Mouse (Mus musculus) frontal cortex, adult (tissue): Measurements from ENCODE around the gene Ern1.

Source experiments
- ATAC-seq: cut with Nextera tagmentation; 2 replicates; pipeline ENCODE4 v1.9.2; 2017; ENCODE audit warnings: mild to moderate bottlenecking, moderate library complexity, mixed read lengths; ENCODE audit not compliant: low TSS enrichment

The Ern1 gene

DNA sequence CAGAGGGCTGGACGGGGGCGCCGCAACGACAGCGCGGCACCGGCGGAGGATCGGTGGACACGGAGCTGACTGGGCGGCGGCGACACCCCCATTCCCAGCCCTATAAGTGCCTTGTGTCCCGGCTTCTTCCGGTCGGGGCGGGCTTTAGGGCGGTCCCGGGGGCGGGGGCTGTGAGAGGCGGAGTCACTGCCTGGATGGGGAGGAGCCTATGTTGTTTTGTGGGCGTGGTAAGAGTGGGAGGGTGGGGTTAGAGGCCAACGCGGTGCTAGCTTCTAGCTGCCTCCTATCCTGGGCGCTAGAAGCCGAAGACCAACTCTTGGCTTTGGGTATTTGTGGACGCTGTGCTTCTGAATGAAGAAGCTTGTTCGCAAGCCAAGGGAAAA lies at the start of gene Ern1:
Gene Ern1, minus strand, starts transcription at position 120 of the 383 bp plus-strand sequence.
- ATAC-seq: peak; percentile 97

DNA sequence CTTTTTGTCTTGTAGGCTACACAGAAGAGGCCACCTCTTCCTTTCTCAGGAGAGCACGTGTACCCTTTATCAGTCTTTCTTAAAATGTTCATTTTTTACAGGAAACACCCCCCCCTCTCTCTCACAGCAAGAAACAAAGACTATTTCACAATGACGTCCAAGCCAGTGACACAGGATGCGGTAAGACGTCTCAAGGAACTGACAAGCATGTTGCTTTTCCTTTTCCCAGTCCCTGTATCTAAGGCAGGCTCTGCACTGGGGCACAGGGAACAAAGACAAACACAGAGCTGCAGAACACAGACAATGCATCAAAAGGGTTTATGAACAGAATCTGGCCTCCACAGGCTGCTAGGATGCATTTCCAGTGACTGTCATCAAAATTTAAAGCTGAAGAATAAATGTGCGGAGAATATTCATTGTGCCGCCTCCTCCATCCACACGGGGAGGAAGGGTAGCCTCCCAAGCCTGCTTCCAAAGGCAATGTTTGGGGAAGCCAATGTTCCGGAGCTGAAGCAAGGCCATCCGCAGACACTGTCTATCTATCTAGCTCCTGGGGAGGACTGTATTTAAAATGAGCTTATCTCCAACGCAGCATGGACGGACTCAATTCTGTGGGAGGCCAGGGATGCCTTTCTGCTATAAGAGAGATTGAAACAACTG lies 48.7 kb upstream of the Ern1 start:
- ATAC-seq: peak; percentile 87

DNA sequence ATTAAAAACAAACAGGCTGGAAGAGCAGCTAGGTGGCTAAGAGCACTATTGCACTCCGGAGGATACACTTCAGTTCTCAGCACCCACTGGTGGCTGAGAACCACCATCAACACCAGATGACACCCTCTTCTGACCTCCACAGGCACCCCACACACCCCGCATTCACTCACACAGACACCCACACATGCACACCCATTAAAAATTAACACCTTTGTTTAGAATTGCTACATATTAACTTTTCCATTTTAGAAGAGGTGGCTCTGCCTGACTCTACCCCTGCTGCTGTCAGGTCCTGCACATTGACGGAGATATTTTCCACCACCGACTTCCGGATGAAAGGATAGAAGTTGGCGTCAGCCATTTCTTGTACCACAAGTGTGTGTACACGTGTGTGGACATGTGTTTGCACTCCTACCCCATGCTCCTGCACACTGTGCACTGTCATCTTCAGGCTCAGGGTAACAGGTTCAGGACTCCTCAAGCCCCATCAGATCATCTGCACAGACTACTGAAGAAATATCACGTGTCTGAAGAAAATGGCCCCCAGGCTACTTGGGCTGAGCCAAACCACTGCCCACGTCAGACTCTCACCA lies 48.1 kb upstream of the Ern1 start:
- ATAC-seq: no peak

DNA sequence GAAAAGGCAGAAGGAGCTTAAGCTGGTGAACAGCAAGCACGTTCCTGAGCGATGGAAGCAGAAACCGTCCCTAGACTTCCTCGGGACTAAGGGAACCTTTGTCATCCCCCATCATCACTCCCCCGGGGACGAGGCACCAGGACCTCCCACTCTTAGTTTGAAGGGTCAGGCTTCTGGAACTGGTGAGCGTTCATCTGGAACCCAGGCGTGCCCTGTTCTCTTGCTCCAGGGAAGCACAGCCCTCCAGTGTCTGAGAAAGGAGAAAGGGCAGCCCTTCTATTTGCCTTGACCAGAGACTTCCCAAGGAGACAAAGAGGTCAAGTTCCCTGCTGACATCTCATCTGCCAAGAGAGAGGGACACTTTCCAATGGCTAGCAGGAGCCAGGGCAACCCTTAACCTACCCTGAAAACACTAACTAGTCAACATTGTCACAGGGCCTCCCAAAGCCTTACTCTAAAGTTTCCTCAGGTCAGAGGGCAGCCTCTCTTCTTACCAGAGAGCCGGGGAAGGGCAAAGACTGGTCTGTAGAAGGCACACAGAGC lies 44.7 kb upstream of the Ern1 start:
- ATAC-seq: no peak

DNA sequence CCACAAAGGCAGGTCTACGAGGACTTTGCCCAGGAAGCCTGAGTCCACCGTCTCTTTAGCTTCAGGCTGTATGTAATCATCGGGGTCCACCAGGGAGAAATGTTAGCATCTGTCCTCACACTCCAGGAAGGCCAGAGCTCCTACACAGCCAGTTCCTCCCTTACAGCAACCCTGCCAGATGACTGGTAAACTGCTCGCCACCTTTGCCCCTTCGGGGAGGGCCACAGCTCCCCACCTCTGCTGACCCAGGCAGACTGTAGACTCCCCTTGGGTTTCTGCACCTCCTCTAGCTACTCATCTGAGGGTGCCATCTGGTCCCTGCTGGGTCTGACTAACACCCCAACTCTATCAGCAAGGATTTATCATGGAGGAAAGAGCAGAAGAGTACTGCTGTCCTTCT lies 42.1 kb upstream of the Ern1 start:
- no peak for ATAC-seq

DNA sequence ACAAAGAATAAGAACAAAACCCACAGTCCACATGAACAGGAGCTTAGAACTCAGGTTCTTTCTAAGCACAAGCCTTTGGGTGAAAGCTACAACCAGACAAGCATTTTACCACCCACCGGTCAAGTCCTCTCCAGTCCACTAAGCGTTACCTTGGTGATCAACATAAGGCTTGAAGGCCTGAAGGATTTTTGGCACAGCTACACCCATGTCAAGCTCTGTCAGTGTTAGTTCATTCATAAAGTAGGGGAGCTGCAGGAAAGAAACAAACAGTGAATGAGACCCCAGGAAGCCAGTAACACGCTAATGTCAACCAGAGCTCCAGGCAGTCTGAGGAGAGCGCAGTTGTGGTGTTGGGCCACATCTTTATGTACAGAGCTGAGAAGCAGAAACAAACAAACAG lies 41.5 kb upstream of the Ern1 start:
- ATAC-seq: no peak

DNA sequence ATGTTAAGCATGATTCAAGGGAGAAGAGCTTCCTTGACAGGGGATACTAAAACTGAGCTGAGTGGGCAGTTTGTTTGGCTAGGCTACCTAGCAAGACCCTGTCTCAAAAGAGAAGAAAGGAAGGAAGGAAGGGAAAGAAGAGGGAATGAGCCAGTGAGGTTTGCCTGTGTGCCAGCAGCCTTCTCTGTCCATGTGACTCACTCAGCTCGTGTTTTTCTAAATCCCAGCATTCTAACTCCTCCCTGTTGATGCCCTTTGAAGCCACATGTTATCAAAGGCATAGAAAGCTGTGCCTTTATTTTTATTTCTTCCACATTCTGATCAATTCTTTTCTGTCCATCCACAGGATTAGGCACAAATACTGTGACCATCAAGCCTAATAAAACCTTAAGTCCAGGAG lies 40.3 kb upstream of the Ern1 start:
- ATAC-seq: no peak

DNA sequence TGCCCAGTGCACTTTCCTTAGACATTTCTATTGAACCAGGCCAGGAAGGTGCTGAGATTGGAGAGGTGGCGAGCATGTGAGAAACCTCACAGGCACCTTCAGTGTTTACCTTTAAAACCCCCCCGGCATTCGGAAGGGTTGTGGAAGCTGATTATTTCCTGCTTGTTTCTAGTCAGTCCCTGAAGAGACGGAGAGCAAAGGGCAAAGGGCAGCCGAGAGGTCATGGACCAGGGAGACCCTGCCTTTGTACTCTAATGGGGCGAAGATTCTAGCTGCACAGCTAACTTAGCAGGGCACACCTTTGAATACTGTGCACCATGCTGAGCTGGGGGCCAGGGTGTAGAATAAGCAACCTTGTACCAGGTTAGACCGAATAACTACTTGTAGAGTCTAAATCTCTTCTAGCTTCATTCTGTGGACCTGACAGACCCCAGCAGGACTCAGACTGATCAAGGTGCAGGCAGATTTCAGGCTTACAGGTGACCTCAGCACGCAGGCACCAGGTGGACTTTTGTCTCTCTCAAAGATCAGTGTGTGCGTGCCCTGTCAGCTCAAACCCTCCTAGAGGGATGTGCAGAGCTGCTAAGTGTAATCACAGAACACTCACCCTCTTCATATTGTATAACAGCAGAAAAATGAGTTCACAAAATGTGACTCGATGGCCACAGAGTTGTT lies 39.6 kb upstream of the Ern1 start:
- no peak for ATAC-seq

DNA sequence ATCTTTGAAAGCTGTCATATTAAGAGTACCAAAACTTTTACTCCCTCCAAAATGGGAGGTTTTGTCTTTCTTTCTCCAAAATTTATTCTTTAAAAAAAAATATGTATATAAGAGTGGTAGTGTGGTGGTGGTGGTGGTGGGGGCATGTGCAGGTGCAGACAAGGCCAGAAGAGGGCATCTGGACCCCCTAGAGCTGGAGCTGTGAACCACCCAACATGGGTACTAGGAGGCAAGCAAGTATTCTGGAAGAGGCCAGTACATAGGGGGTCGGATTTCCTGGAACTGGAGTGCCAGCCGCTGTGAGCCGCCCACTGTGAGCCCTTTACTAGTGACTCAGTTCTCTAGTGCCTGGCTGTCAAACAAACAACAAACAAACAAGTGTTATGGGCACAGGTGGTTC lies 34.9 kb upstream of the Ern1 start:
- no peak for ATAC-seq

DNA sequence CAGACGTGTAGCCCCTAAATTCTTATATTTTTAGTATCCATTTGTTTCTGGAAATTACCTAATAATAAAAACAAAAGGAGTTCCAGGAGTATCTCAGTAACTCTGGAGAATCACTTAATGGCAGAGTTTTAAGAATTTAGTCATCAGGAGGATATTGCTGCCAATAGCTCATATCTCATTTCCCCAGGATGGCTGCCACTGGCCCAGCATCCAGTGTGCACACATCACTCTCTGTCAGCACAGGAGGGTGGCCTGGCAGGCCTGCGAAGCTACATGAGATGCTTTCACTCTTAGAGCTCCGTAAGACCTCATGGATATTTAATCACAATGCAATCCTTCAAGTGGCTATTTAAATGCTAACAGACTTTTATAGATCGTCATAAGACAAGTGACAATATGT lies 34.0 kb upstream of the Ern1 start:
- ATAC-seq: no peak

DNA sequence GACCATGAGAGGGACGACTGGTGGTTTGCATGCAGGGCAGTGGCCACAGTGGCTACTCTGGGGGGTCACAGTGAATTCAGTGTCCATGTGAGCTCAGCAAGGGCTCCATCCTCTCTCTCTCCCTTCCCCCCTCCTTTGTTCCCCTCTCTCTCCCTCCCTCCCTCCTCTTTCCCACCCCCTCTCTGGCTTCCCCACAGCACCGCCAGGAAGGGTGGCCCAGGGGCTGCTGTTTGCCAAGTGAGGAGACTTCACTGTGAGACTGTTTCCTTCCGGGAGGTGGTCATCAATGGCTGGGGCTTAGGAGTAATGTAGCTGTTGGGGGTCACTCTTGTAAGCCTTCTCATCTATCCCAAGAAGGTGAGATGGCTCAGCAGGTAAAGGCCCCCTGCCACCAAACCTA lies 32.8 kb upstream of the Ern1 start:
- no peak for ATAC-seq

DNA sequence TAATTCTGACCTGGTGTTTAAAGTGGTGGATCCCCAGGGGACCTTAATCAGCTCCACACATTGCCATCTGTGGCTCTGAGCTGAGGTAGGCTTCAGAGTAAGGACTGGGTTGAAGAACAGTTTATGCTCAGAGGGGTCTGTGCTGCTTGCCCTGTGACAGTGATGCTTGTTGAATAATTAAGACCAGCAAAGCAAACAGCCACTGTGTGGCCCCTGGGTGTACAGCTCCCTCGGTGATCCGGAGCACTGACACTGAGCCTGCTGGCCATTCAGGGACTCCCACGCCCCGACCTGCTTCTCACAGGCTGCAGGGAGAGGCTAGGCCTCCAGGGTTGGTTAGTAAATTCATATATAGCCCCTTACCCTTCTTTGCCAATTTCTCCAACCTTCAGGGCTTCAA lies 31.9 kb upstream of the Ern1 start:
- ATAC-seq: no peak

DNA sequence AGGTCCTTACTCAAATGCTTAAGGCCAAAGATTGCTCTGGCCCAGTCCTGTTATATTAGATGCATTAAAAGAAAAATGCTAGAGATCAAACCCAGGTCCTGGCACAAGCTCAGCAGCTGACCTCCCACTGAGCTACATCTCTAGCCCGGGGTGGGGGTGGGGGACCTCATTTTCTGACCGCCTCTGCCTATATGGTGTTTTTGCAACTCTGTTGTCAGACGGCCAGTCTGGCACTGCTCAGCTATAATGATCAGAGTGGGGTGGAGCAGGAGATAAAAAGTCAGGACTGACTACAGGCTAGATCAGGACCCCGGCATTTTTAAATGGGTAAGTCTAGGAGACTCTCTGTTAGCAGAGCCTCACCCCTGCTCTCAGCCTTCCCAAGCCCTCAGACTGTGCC lies 30.7 kb upstream of the Ern1 start:
- no peak for ATAC-seq

DNA sequence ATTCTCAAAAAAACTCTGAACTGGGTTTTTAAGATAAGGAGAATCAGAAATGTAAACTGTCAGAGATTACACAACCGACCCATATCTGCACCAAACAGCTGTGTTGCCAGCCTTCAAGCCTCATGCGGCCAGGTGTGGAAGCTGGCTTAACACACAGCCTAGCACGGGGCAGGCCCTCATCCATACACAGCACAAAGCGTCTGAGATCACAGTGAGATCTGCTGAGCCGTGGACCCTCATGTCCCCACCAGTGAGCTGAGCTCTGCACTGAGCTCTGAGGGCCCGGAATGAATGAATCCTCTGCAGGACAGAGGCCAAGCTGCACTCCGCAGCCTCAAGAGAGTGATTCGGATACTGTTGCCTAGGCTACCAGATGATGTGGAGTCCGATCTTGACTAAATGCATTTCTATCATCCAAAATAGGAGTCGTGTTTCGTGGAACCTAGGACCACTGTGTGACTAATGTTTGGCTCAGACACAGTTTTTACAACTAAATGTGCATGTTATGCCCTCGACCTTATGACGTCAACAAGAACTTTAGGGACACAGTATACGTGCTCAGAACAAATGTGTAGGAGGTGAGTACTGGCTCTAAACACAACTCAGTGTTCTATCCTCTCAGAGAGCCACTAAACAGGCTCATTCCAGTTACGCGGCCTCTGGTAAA lies 27.6 kb upstream of the Ern1 start:
- peak; percentile 80 for ATAC-seq

DNA sequence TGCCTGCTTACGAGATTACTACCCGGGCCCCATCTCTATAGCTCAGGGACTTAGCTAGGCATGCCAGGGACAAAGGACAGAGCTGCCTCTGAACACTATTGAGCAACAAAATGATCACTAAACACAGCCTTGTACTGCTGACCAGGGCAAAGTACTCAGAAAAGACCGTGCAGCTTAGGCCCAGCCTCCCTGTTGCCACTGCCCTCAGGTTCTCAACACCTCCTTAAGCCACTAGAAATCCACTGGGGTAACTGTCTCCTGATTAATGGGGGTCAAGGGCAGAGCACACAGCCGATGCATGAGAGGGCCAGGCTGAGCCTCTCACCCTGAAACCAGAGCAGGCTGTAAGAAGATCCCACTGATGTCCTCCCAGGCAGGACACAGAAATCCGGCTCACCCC lies 26.8 kb upstream of the Ern1 start:
- ATAC-seq: peak; percentile 7; the same call in 1 of the 2 replicates

DNA sequence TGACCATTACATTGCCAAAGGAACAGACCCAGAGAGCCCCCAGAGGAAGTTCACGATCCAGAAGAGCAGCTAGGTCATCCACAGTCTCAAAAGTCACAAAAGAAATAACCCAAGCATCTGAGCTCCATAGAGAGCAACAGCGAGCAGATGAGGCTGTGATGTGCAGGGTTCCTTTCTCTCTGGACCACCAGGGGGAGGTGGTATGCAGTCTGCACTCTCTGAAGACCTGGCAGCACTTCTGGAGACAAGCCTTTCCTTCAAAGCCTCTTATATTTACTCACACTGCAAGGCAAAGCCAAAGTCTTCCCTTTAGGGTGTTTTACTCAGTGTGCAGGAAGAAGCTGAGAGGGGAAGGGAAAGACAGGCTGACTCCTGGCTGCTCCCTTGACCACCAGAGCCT lies 25.5 kb upstream of the Ern1 start:
- no peak for ATAC-seq

DNA sequence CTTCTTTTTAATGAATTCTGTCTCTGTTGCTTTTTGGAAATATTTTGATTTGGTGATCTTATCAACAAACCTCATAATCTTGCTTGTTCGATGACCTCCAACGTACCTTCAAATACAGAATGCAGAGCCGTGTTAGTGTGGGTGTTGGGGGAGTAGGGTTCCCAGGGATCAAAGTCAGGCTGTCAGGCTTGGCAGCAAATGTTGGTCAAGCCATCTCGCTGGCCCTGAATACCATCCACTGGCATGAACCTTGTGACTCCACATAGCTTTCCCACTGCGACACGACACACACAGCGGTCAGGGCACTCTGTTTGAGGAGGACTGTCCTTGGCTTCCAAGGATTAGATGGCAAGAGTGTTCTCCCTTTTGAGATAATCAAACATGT lies 24.3 kb upstream of the Ern1 start:
- ATAC-seq: no peak

DNA sequence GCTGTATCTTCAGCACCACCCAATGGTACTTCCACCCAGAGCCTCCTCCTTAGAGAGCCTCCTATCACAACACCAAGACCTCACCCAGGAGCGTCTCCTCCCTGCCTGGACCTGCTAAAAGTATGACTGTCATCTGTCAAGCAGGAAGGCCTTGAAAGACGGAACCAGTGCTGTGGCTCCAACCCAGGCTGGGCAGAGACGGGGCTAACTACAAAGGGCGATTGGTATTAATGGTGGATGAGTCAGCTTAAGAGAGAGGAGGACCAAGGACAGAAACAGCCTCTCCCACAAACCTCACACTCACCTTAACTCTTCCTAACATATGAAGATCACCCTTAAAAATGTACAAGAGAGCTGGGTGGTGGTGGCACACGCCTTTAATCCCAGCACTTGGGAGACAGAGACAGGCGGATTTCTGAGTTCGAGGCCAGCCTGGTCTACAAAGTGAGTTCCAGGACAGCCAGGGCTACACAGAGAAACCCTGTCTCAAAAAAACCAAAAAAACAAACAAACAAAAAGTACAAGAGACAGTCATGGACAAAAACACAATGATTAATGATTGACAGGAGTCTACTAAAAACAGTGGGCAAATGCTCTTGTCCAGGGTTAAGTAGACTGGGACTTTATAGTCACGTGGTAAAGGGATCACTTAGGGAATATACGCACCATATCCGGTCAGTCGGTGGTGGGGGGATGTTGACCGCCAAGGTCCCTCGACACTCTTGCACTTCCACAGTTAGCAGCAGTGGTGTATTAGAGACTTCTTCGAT lies 23.8 kb upstream of the Ern1 start:
- ATAC-seq: no peak

DNA sequence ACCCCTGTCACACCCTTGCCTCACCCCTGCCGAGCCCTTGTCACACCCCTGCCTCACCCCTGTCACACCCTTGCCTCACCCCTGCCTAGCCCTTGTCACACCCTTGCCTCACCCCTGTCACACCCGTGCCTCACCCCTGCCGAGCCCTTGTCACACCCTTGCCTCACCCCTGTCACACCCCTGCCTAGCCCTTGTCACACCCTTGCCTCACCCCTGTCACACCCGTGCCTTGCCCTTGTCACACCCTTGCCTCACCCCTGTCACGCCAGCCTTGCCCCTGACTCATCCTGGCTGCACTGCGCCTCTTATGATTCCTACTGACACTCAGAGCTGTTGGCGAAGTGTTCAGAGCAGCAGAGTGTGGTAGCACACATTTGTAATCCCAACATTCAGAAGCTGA lies 20.0 kb upstream of the Ern1 start:
- no peak for ATAC-seq

DNA sequence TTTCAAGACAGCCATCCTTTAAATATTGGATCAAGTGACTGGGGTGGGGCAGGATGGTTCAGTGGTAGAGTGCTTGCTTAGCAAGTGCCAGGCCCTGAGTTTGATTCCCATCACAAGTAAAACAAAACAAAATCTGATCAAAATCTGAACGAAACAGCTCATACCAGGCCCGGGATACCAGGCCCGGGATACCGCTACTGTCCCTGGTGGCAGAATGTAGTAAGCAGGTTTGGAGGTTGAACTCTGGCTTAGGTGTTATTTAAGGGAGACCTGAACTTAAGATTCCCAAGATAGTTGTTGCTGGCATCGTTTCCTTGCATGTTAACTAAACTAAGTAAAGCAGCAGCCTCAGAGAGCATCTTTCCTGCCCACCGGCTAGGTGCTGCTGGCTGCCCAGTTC lies 18.6 kb upstream of the Ern1 start:
- no peak for ATAC-seq

DNA sequence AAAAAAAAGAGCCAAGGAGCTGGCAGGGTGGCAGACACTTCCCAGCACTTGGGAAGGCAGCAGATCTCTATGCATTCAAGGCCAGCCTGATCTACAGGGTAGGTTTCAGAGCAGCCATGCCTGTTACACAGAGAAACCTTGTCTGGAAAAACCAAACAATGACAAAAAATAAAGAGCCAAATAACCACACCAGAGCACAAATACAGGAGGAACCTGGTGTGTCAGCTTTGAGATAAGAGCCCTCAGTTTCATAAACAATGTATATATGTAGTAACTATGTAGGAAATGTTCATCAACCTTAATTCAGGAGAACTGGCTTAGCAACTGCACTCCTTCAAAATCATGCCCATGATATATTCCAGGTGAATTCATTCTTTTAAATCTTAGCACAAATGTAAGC lies 16.5 kb upstream of the Ern1 start:
- ATAC-seq: no peak

DNA sequence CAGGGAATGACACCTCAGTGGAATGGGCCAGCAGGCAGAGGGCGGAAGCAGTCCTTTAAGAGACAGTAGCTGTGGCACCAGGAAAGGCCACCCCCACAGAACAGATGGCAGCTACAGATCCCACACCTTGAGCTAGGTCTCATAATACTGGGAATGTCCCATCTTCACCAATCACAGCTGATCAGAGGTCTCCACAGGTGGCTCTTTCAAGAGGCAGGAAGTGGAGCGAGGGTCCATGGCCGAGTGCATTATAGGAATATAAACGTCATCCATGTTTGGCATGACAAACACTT lies 15.7 kb upstream of the Ern1 start:
- peak; percentile 62 for ATAC-seq
